Mouse (Mus musculus) lung, embryonic 15.5 days (tissue): ENCODE data around the gene Gm43064. TPM values are rescaled to one million over a fixed set of nuclear protein-coding genes. Genes with fewer than 3 reads are reported as not detected.
"Not testable (repeated sequence)": the region's sequence is repeated elsewhere in the genome, so short reads cannot be mapped to it uniquely, and the experiment has no call there.

Source experiments
- ATAC-seq: fragments of 200-750 bp; cut with Nextera tagmentation; 2 replicates; pipeline ENCODE4 v1.8.0; 2017; ENCODE audit warnings: moderate number of reproducible peaks, borderline replicate concordance; ENCODE audit not compliant: low FRiP score, low TSS enrichment; ENCODE audit errors: extremely low read depth
- H3K27ac ChIP-seq: fragments of 300-500 bp; sonication (generic); 2 replicates; pipeline ENCODE4 v1.5.1; 2015; ENCODE audit warnings: moderate library complexity, mild to moderate bottlenecking, inconsistent platforms
- H3K27me3 ChIP-seq: fragments of 300-500 bp; sonication (generic); 2 replicates; pipeline ENCODE4 v1.6.1; 2015; ENCODE audit warnings: inconsistent platforms
- H3K36me3 ChIP-seq: fragments of 300-500 bp; sonication (generic); 2 replicates; pipeline ENCODE4 v1.6.1; 2015; ENCODE audit warnings: inconsistent platforms
- H3K4me1 ChIP-seq: fragments of 300-500 bp; sonication (generic); 2 replicates; pipeline ENCODE4 v1.6.1; 2015; ENCODE audit warnings: inconsistent platforms
- H3K4me2 ChIP-seq: fragments of 300-500 bp; sonication (generic); 2 replicates; pipeline ENCODE4 v1.6.1; 2015; ENCODE audit warnings: inconsistent platforms, mild to moderate bottlenecking, moderate library complexity
- H3K4me3 ChIP-seq: fragments of 300-500 bp; sonication (generic); 2 replicates; pipeline ENCODE4 v1.5.1; 2015; ENCODE audit warnings: mild to moderate bottlenecking, inconsistent platforms
- H3K9ac ChIP-seq: fragments of 300-500 bp; sonication (generic); 2 replicates; pipeline ENCODE4 v1.6.1; 2015; ENCODE audit warnings: inconsistent platforms
- H3K9me3 ChIP-seq: fragments of 300-500 bp; sonication (generic); 2 replicates; pipeline ENCODE4 v1.6.1; 2016; ENCODE audit warnings: inconsistent platforms
- WGBS: fragments of 180-500 bp; shearing (Covaris S2); methylation state at CpG from one replicate; pipeline ENCODE4 v1.1.7; 2015; 5-methylcytosine and 5-hydroxymethylcytosine counted together
- polyA plus RNA-seq: library from polyadenylated mRNA; unstranded; fragments of >200 nt; fragmentation: Nextera tagmentation; extraction: Ambion mirVana; gene quantifications from 2 replicates; pipeline ENCODE4 v1.2.1, GENCODE M21; 2015

The Gm43064 gene
- polyA plus RNA-seq, 1 experiment from 2014 or later = 0.24 TPM

- 72% methylated on average over 10 of the region's 10 CpGs for WGBS
- ATAC-seq = no peak
- no peaks in the 10 kb centered on the region for H3K36me3 ChIP-seq
These were observed 26.6 kb downstream of the Gm43064 start for GRCm38 (mm10) chr3:103835951-103836310.

GRCm38 (mm10) chr3:103836453-103836852 lies 27.1 kb downstream of the Gm43064 start:
- 90% methylated on average over 5 of the region's 5 CpGs for WGBS
- H3K9me3 ChIP-seq = no peaks in the 10 kb centered on the region
- H3K9ac ChIP-seq = no peak overlapping the region
- no peak overlapping the region for H3K4me3 ChIP-seq
- no peak overlapping the region for H3K27ac ChIP-seq
- no peaks in the 10 kb centered on the region for H3K36me3 ChIP-seq
- ATAC-seq = no peak
- no peaks in the 10 kb centered on the region for H3K4me1 ChIP-seq
- no peak overlapping the region for H3K4me2 ChIP-seq
- no peaks in the 10 kb centered on the region for H3K27me3 ChIP-seq

More at GRCm38 (mm10) chr3:103835951-103836310, 26.6 kb downstream of the Gm43064 start:
- no peak overlapping the region for H3K27ac ChIP-seq
- no peaks in the 10 kb centered on the region for H3K4me1 ChIP-seq
- H3K4me3 ChIP-seq = no peak overlapping the region
- no peak overlapping the region for H3K4me2 ChIP-seq
- H3K9me3 ChIP-seq = no peaks in the 10 kb centered on the region
- no peaks in the 10 kb centered on the region for H3K27me3 ChIP-seq
- no peak overlapping the region for H3K9ac ChIP-seq

- H3K4me1 ChIP-seq = no peaks in the 10 kb centered on the region
- WGBS = 86% methylated on average over 6 of the region's 6 CpGs
- no peak overlapping the region for H3K4me2 ChIP-seq
- H3K9ac ChIP-seq = no peak overlapping the region
- ATAC-seq = no peak
- no peak overlapping the region for H3K4me3 ChIP-seq
- H3K9me3 ChIP-seq = no peaks in the 10 kb centered on the region
- no peaks in the 10 kb centered on the region for H3K36me3 ChIP-seq
- no peak overlapping the region for H3K27ac ChIP-seq
- H3K27me3 ChIP-seq = no peaks in the 10 kb centered on the region
These were observed 30.3 kb downstream of the Gm43064 start for GRCm38 (mm10) chr3:103839711-103840110.

- not testable (repeated sequence) for H3K27ac ChIP-seq, H3K4me2 ChIP-seq, H3K36me3 ChIP-seq, H3K27me3 ChIP-seq, H3K4me3 ChIP-seq, H3K9me3 ChIP-seq, ATAC-seq, H3K4me1 ChIP-seq, H3K9ac ChIP-seq
- 77% methylated on average over 3 of the region's 3 CpGs for WGBS
These were observed 30.8 kb downstream of the Gm43064 start for GRCm38 (mm10) chr3:103840195-103840594.

- not testable (repeated sequence) for H3K27ac ChIP-seq, H3K4me1 ChIP-seq, H3K9me3 ChIP-seq, H3K4me3 ChIP-seq, H3K27me3 ChIP-seq, H3K36me3 ChIP-seq, H3K9ac ChIP-seq, H3K4me2 ChIP-seq, ATAC-seq
- WGBS = 90% methylated on average over 7 of the region's 7 CpGs
These were observed 31.6 kb downstream of the Gm43064 start for GRCm38 (mm10) chr3:103840946-103841345.

GRCm38 (mm10) chr3:103850644-103851363 lies 41.4 kb downstream of the Gm43064 start:
- no peaks in the 10 kb centered on the region for H3K9me3 ChIP-seq
- 68% methylated on average over 9 of the region's 9 CpGs for WGBS
- no peaks in the 10 kb centered on the region for H3K36me3 ChIP-seq

GRCm38 (mm10) chr3:103851481-103851880 lies 42.1 kb downstream of the Gm43064 start:
- ATAC-seq = no peak
- Histone ChIP-seq H3K27ac (no peak overlapping the region), H3K9ac (no peak overlapping the region)

More at GRCm38 (mm10) chr3:103850644-103851363, 41.4 kb downstream of the Gm43064 start:
- H3K4me3 ChIP-seq = no peak overlapping the region
- no peaks in the 10 kb centered on the region for H3K4me1 ChIP-seq
- ATAC-seq = no peak
- H3K9ac ChIP-seq = no peak overlapping the region
- no peak overlapping the region for H3K27ac ChIP-seq
- H3K4me2 ChIP-seq = no peak overlapping the region
- H3K27me3 ChIP-seq = no peaks in the 10 kb centered on the region

GRCm38 (mm10) chr3:103851882-103852281 lies 42.5 kb downstream of the Gm43064 start:
- H3K9ac ChIP-seq = no peak overlapping the region
- no peak overlapping the region for H3K4me2 ChIP-seq
- ATAC-seq = no peak
- H3K4me3 ChIP-seq = no peak overlapping the region
- no peak overlapping the region for H3K27ac ChIP-seq
- WGBS = 85% methylated on average over 8 of the region's 8 CpGs
- H3K9me3 ChIP-seq = no peaks in the 10 kb centered on the region
- H3K4me1 ChIP-seq = no peaks in the 10 kb centered on the region
- no peaks in the 10 kb centered on the region for H3K27me3 ChIP-seq
- no peaks in the 10 kb centered on the region for H3K36me3 ChIP-seq

More at GRCm38 (mm10) chr3:103851481-103851880, 42.1 kb downstream of the Gm43064 start:
- H3K27me3 ChIP-seq = no peaks in the 10 kb centered on the region
- H3K36me3 ChIP-seq = no peaks in the 10 kb centered on the region
- H3K4me1 ChIP-seq = no peaks in the 10 kb centered on the region
- 86% methylated on average over 6 of the region's 6 CpGs for WGBS
- H3K9me3 ChIP-seq = no peaks in the 10 kb centered on the region
- H3K4me3 ChIP-seq = no peak overlapping the region
- H3K4me2 ChIP-seq = no peak overlapping the region

GRCm38 (mm10) chr3:103852565-103853299 lies 43.4 kb downstream of the Gm43064 start:
- H3K27me3 ChIP-seq = no peaks in the 10 kb centered on the region
- no peaks in the 10 kb centered on the region for H3K4me1 ChIP-seq
- H3K4me2 ChIP-seq = no peak overlapping the region
- H3K9ac ChIP-seq = no peak overlapping the region
- ATAC-seq = no peak
- H3K4me3 ChIP-seq = no peak overlapping the region
- no peaks in the 10 kb centered on the region for H3K36me3 ChIP-seq
- 46% methylated on average over 3 of the region's 3 CpGs for WGBS
- no peaks in the 10 kb centered on the region for H3K9me3 ChIP-seq
- H3K27ac ChIP-seq = no peak overlapping the region

GRCm38 (mm10) chr3:103853804-103854203 lies 44.4 kb downstream of the Gm43064 start:
- 45% methylated on average over 8 of the region's 8 CpGs for WGBS
- no peaks in the 10 kb centered on the region for H3K36me3 ChIP-seq
- H3K4me2 ChIP-seq = no peak overlapping the region

GRCm38 (mm10) chr3:103857036-103857805 lies 47.8 kb downstream of the Gm43064 start:
- 86% methylated on average over 7 of the region's 7 CpGs for WGBS
- H3K9ac ChIP-seq = no peak overlapping the region
- no peak overlapping the region for H3K27ac ChIP-seq
- H3K4me2 ChIP-seq = no peak overlapping the region
- H3K9me3 ChIP-seq = no peaks in the 10 kb centered on the region
- no peak for ATAC-seq
- no peaks in the 10 kb centered on the region for H3K27me3 ChIP-seq
- no peak overlapping the region for H3K4me3 ChIP-seq
- H3K36me3 ChIP-seq = no peaks in the 10 kb centered on the region
- no peaks in the 10 kb centered on the region for H3K4me1 ChIP-seq

More at GRCm38 (mm10) chr3:103853804-103854203, 44.4 kb downstream of the Gm43064 start:
- Histone ChIP-seq H3K27ac (no peak overlapping the region), H3K9ac (no peak overlapping the region), H3K9me3 (no peaks in the 10 kb centered on the region), H3K4me1 (no peaks in the 10 kb centered on the region), H3K4me3 (no peak overlapping the region), H3K27me3 (no peaks in the 10 kb centered on the region)
- ATAC-seq = no peak
